Mouse (Mus musculus) lung, embryonic 16.5 days (tissue): ENCODE measurements at regions not wholly inside any gene's neighbourhood (a gene's known extent, or its start where the extent isn't known, plus 50 kb on each side); places are given as distances from the start of the nearest gene placed in this dataset.

Experiments
- ATAC-seq: fragments of 200-750 bp; cut with Nextera tagmentation; 2 replicates; pipeline ENCODE4 v1.8.0; 2017; ENCODE audit warnings: low read depth, mild to moderate bottlenecking, moderate library complexity
- H3K27ac ChIP-seq: fragments of 300-500 bp; sonication (generic); 2 replicates; pipeline ENCODE4 v1.5.1; 2014; ENCODE audit warnings: mild to moderate bottlenecking, control low read depth, low read length
- H3K27me3 ChIP-seq: fragments of 300-500 bp; sonication (generic); 2 replicates; pipeline ENCODE4 v1.6.1; 2014; ENCODE audit warnings: low read depth, low read length, mixed read lengths; ENCODE audit not compliant: control insufficient read depth, insufficient read depth
- H3K36me3 ChIP-seq: fragments of 300-500 bp; sonication (generic); 2 replicates; pipeline ENCODE4 v1.6.1; 2014; ENCODE audit warnings: low read length; ENCODE audit not compliant: control insufficient read depth, insufficient read depth
- H3K4me1 ChIP-seq: fragments of 300-500 bp; sonication (generic); replicated peaks from 2 replicates; pipeline ENCODE4 v1.6.1; 2014; ENCODE audit warnings: low read length, mixed read lengths; ENCODE audit not compliant: control insufficient read depth, insufficient read depth
- H3K4me2 ChIP-seq: fragments of 300-500 bp; sonication (generic); 2 replicates; pipeline ENCODE4 v1.6.1; 2014; ENCODE audit warnings: low read depth, low read length, control low read depth
- H3K4me3 ChIP-seq: fragments of 300-500 bp; sonication (generic); 2 replicates; pipeline ENCODE4 v1.5.1; 2014; ENCODE audit warnings: mild to moderate bottlenecking, low read length, control low read depth
- H3K9ac ChIP-seq: fragments of 300-500 bp; sonication (generic); 2 replicates; pipeline ENCODE4 v1.6.1; 2014; ENCODE audit warnings: low read length, control low read depth
- H3K9me3 ChIP-seq: fragments of 300-500 bp; sonication (generic); 2 replicates; pipeline ENCODE4 v1.6.1; 2016; ENCODE audit warnings: low read length; ENCODE audit not compliant: control insufficient read depth
- WGBS: fragments of 180-500 bp; shearing (Covaris S2); extraction: QIAGEN DNeasy Blood & Tissue Kit; methylation state at CpG from one replicate; pipeline ENCODE4 v1.1.7; 2014; 5-methylcytosine and 5-hydroxymethylcytosine counted together

GRCm38 (mm10) chr3:151891760-151892253, 54.4 kb upstream of the Ptgfr start:
- Histone ChIP-seq H3K27ac (peak overlapping the region; percentile 89), H3K9me3 (no peaks in the 10 kb centered on the region), H3K36me3 (no peaks in the 10 kb centered on the region), H3K4me2 (no peak overlapping the region), H3K27me3 (no peaks in the 10 kb centered on the region), H3K4me1 (peaks cover 18% of the 10 kb centered on the region), H3K4me3 (no peak overlapping the region), H3K9ac (no peak overlapping the region)
- WGBS = 11% methylated on average over 6 of the region's 6 CpGs
- peak; percentile 85 for ATAC-seq

- H3K27ac ChIP-seq = no peak overlapping the region
- H3K27me3 ChIP-seq = no peaks in the 10 kb centered on the region
- H3K9me3 ChIP-seq = no peaks in the 10 kb centered on the region
- no peak for ATAC-seq
- no peak overlapping the region for H3K4me3 ChIP-seq
- H3K36me3 ChIP-seq = no peaks in the 10 kb centered on the region
- peaks cover 18% of the 10 kb centered on the region for H3K4me1 ChIP-seq
- H3K4me2 ChIP-seq = no peak overlapping the region
- no peak overlapping the region for H3K9ac ChIP-seq
- WGBS = 62% methylated on average over 3 of the region's 3 CpGs
Measured at GRCm38 (mm10) chr3:151891336-151891735, 53.9 kb upstream of the Ptgfr start.

GRCm38 (mm10) chr3:151889738-151890137, 52.3 kb upstream of the Ptgfr start:
- H3K36me3 ChIP-seq = no peaks in the 10 kb centered on the region
- no peak for ATAC-seq
- no peaks in the 10 kb centered on the region for H3K27me3 ChIP-seq
- H3K4me1 ChIP-seq = peaks cover 14% of the 10 kb centered on the region
- H3K4me3 ChIP-seq = no peak overlapping the region
- no peak overlapping the region for H3K9ac ChIP-seq
- no peaks in the 10 kb centered on the region for H3K9me3 ChIP-seq
- no peak overlapping the region for H3K4me2 ChIP-seq
- no peak overlapping the region for H3K27ac ChIP-seq
- 68% methylated on average over 8 of the region's 8 CpGs for WGBS
